Mouse (Mus musculus) spleen, adult 2 months (tissue): Measurements from ENCODE around the gene Fxyd5.

Source experiments
- CTCF ChIP-seq: fragments of 200-500 bp; IDR thresholded peaks from 2 replicates; pipeline ENCODE4 v1.5.1; 2011; ENCODE audit warnings: mild to moderate bottlenecking, inconsistent platforms; ENCODE audit not compliant: insufficient read depth, insufficient read length, insufficient replicate concordance; ENCODE audit errors: extremely low read depth
- POLR2A ChIP-seq: fragments of 200-500 bp; IDR thresholded peaks from 2 replicates; pipeline ENCODE4 v1.6.1; 2011; ENCODE audit warnings: low read depth, low read length, inconsistent platforms

- TF ChIP-seq CTCF, result no peak
- no peak for TF ChIP-seq POLR2A
Measured at GRCm38 (mm10) chr7:31063074-31063560, 20.8 kb upstream of the Fxyd5 start.
